Mouse (Mus musculus) kidney, postnatal 0 days (tissue): ENCODE measurements around the gene Olfr1373. TPM values are rescaled to one million over a fixed set of nuclear protein-coding genes. Genes with fewer than 3 reads are reported as not detected.
"Not testable (repeated sequence)": the region's sequence is repeated elsewhere in the genome, so short reads cannot be mapped to it uniquely, and the experiment has no call there.

Source experiments
- ATAC-seq: fragments of 200-750 bp; cut with Nextera tagmentation; replicated peaks from 2 replicates; pipeline ENCODE4 v1.8.0; 2017; ENCODE audit warnings: low read depth, moderate number of reproducible peaks, moderate TSS enrichment, moderate library complexity; ENCODE audit not compliant: low FRiP score
- DNase-seq: peaks from one replicate; pipeline ENCODE4 v3.0.0-alpha.2; 2016; ENCODE audit warnings: low spot score
- H3K27ac ChIP-seq: fragments of 300-500 bp; sonication (generic); 2 replicates; pipeline ENCODE4 v1.5.1; 2014; ENCODE audit warnings: mild to moderate bottlenecking
- H3K27me3 ChIP-seq: fragments of 300-500 bp; sonication (generic); 2 replicates; pipeline ENCODE4 v1.6.1; 2014; ENCODE audit warnings: low read length, mixed read lengths; ENCODE audit not compliant: insufficient read depth
- H3K36me3 ChIP-seq: fragments of 300-500 bp; sonication (generic); 2 replicates; pipeline ENCODE4 v1.6.1; 2014; ENCODE audit warnings: low read length, mixed read lengths; ENCODE audit not compliant: insufficient read depth
- H3K4me1 ChIP-seq: fragments of 300-500 bp; sonication (generic); replicated peaks from 2 replicates; pipeline ENCODE4 v1.6.1; 2014; ENCODE audit warnings: antibody characterized with exemption, low read length, mixed read lengths; ENCODE audit not compliant: insufficient read depth
- H3K4me2 ChIP-seq: fragments of 300-500 bp; sonication (generic); 2 replicates; pipeline ENCODE4 v1.6.1; 2014; ENCODE audit warnings: mild to moderate bottlenecking, low read length, moderate library complexity, mixed read lengths
- H3K4me3 ChIP-seq: fragments of 300-500 bp; sonication (generic); replicated peaks from 2 replicates; pipeline ENCODE4 v1.5.1; 2014; ENCODE audit warnings: low read depth, low read length
- H3K9ac ChIP-seq: fragments of 300-500 bp; sonication (generic); 2 replicates; pipeline ENCODE4 v1.6.1; 2014; ENCODE audit warnings: low read depth, low read length
- H3K9me3 ChIP-seq: fragments of 300-500 bp; sonication (generic); replicated peaks from 2 replicates; pipeline ENCODE4 v1.6.1; 2016; ENCODE audit warnings: low read length, inconsistent platforms, mixed read lengths
- CTCF ChIP-seq: IDR thresholded peaks from 2 replicates; pipeline ENCODE4 v1.5.1; 2016; ENCODE audit warnings: antibody characterized with exemption, low read depth, mild to moderate bottlenecking, moderate library complexity
- WGBS: fragments of 180-500 bp; shearing (Covaris S2); extraction: QIAGEN DNeasy Blood & Tissue Kit; methylation state at CpG from one replicate; pipeline ENCODE4 v1.1.7; 2014; 5-methylcytosine and 5-hydroxymethylcytosine counted together
- polyA plus RNA-seq: library from polyadenylated mRNA; unstranded; fragments of >200 nt; fragmentation: Nextera tagmentation; extraction: Ambion mirVana; gene quantifications from 2 replicates; pipeline ENCODE4 v1.2.1, GENCODE M21; 2015

The Olfr1373 gene
- polyA plus RNA-seq, 1 experiment from 2014 or later, result not detected

- H3K4me2 ChIP-seq, H3K9ac ChIP-seq, H3K4me3 ChIP-seq, H3K4me1 ChIP-seq, H3K9me3 ChIP-seq, H3K27ac ChIP-seq, H3K36me3 ChIP-seq, H3K27me3 ChIP-seq: not testable (repeated sequence)
- 36% methylated on average over 4 of the region's 4 CpGs for WGBS
- TF ChIP-seq CTCF, result peak; percentile 87
- ATAC-seq (peak; percentile 76), DNase-seq (peak; percentile 83)
Measured at GRCm38 (mm10) chr11:52143675-52144074, 1.7 kb downstream of the Olfr1373 start.

GRCm38 (mm10) chr11:52130451-52131068 lies 14.8 kb downstream of the Olfr1373 start:
- Histone ChIP-seq H3K9ac (no peak overlapping the region), H3K27ac (no peak overlapping the region), H3K4me1 (no peaks in the 10 kb centered on the region), H3K4me3 (no peak overlapping the region), H3K9me3 (no peaks in the 10 kb centered on the region), H3K36me3 (0 out of 2 replicates have a peak, but pooled peaks cover under 1% of the 10 kb centered on the region), H3K27me3 (no peaks in the 10 kb centered on the region), H3K4me2 (no peak overlapping the region)
- 78% methylated on average over 7 of the region's 7 CpGs for WGBS
- peak; percentile 44; the same call in 1 of the 2 replicates for TF ChIP-seq CTCF
- DNase-seq (no peak), ATAC-seq (peak; percentile 15; the same call in 1 of the 2 replicates)

DNA sequence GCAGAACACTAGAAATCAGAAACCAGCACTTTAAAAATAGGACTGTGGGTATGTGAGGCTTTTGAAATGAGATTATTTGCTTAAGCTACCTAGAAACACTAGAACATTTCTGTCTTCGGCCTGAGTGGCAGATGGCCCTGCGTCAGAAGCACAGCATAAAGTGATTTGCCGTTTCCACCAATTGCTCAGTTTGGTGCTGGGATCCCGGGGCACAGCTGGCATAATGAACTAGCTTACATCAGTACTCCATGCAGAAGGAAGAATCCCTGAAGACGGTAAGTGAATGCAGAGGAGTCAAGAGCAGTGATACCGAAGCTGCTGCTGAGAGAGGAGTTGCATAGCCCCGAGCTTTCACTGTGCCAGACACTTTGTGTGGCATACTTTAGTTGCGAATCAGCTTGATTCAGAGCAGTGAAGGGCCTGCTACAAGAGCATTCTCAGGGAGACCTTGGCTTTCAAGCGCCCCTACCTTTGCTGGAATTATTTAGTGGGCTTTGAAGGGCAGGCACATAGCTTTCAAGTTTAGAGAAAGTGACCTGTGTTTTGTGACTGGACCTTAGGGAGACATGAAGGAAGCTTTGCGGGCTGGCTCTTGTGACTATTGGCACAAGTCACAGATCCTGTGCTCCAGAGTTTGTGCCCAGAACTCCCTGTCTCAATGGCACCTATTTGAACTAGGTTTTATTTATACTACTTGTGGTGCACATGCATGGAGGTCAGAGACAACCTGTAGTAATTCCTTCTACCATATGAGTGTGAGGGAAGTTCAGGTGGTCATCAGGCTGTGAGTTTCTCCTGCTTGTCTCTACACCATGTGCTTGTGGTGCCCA lies 15.5 kb downstream of the Olfr1373 start:
- Histone ChIP-seq H3K27me3 (no peaks in the 10 kb centered on the region), H3K4me3 (no peak overlapping the region), H3K36me3 (peaks cover 4% of the 10 kb centered on the region; the same call in 1 of the 2 replicates), H3K9me3 (no peaks in the 10 kb centered on the region), H3K9ac (no peak overlapping the region), H3K27ac (no peak overlapping the region), H3K4me2 (no peak overlapping the region), H3K4me1 (no peaks in the 10 kb centered on the region)
- 72% methylated on average over 10 of the region's 10 CpGs for WGBS
- TF ChIP-seq CTCF, result no peak
- no peak for DNase-seq
- no peak for ATAC-seq

GRCm38 (mm10) chr11:52129171-52129570 lies 16.2 kb downstream of the Olfr1373 start:
- Histone ChIP-seq H3K27me3 (no peaks in the 10 kb centered on the region), H3K4me2 (no peak overlapping the region), H3K9ac (no peak overlapping the region), H3K36me3 (peaks cover 8% of the 10 kb centered on the region), H3K4me1 (no peaks in the 10 kb centered on the region), H3K27ac (no peak overlapping the region), H3K4me3 (no peak overlapping the region), H3K9me3 (no peaks in the 10 kb centered on the region)
- TF ChIP-seq CTCF, result peak; percentile 39; the same call in 1 of the 2 replicates
- 22% methylated on average over 3 of the region's 3 CpGs for WGBS
- no peak for DNase-seq
- ATAC-seq, result no peak

DNA sequence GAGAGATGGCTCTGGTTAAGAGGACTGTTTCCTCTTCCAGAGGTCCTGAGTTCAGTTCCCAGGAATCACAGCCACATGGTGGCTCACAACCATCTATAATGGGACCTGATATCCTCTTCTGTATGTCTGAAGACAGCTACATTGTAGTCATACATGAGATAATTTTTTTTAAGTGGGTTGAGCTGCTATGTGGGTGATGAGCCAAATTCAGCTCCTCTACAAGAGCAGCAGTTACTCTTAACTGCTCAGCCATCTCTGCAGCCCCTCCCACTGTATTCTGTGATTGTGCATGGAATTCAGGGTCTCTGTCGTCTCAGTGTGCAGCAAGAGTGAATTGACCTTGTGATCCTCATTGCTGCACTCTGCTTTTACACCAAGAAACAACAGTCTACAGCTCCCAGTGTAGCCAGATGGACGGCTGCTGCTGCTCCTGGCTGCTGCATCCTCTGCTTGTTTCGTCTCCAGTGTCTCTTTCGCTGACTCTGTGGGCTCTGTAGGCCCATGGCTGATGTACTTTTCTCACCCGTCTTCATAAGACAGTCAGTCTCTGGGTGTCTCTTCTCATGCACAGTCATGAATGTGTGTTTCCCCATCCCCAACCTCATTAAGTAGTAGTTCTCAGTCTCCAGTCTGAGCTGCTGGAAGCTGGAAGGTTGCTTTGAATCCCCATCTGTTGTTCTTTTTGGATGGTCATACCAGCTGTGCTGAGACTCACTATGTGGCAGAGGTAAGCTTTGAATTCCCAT lies 16.8 kb downstream of the Olfr1373 start:
- ATAC-seq (no peak), DNase-seq (no peak)
- Histone ChIP-seq H3K36me3 (peaks cover 11% of the 10 kb centered on the region), H3K27ac (no peak overlapping the region), H3K9ac (no peak overlapping the region), H3K4me1 (no peaks in the 10 kb centered on the region), H3K27me3 (no peaks in the 10 kb centered on the region), H3K9me3 (no peaks in the 10 kb centered on the region), H3K4me3 (no peak overlapping the region), H3K4me2 (no peak overlapping the region)
- WGBS, result 65% methylated on average over 5 of the region's 5 CpGs
- no peak for TF ChIP-seq CTCF

DNA sequence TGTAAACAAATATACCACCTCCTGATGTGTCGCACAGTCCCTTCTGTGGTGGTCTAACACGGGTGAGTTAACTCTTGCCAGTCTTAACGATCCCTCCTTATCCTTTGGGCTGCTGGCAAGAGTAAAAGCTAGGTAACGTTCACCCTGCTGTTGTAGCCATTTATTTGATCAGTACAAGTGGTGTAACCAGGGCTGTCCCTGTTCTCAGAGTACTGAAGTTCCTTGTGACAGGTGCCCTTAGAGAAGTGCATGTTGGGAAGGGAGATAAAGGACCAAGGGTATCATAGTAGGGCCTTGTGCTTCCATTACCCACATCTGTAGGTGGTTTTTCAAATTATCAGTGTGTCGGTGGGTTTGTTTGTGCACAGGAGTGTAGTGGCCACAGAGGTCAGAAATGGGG lies 17.6 kb downstream of the Olfr1373 start:
- peaks cover 12% of the 10 kb centered on the region for H3K36me3 ChIP-seq
- DNase-seq (no peak), ATAC-seq (no peak)
- TF ChIP-seq CTCF, result no peak
- no peak overlapping the region for H3K4me2 ChIP-seq
- H3K4me3 ChIP-seq, result no peak overlapping the region
- no peak overlapping the region for H3K9ac ChIP-seq
- no peaks in the 10 kb centered on the region for H3K9me3 ChIP-seq
- H3K27ac ChIP-seq, result no peak overlapping the region
- WGBS, result 66% methylated on average over 5 of the region's 5 CpGs
- no peaks in the 10 kb centered on the region for H3K27me3 ChIP-seq
- no peaks in the 10 kb centered on the region for H3K4me1 ChIP-seq
